Mouse (Mus musculus): ENCODE measurements around the gene Sars. TPM values are rescaled to one million over a fixed set of nuclear protein-coding genes. Genes with fewer than 3 reads are reported as not detected.

Sars gene
- total RNA-seq, 4 experiments from 2014 or later = 106 to 124 (median 111) TPM

DNA sequence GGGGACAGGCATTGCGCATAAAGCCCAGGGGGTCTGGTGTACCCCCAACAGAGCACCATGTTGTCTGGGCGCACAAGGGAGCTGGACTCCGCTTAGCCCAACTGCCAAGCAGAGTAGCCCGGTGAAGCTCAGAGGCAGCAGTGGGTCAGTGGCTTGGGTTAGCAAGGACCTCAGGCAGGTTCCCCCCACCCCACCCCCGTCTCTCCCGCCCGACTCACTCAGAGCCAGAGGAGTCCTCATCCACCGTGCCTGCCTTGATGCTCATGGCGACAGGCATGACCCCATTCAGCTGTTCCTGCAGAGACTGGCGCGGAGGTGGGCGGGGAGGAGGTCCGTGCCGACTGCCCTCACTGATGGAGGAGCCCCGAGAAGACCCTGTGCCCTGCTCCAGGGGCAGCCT is 52.2 kb downstream of the Sars start:
- no peak for DNase-seq (ENCODE audit: low spot score in 2 of 2)

DNA sequence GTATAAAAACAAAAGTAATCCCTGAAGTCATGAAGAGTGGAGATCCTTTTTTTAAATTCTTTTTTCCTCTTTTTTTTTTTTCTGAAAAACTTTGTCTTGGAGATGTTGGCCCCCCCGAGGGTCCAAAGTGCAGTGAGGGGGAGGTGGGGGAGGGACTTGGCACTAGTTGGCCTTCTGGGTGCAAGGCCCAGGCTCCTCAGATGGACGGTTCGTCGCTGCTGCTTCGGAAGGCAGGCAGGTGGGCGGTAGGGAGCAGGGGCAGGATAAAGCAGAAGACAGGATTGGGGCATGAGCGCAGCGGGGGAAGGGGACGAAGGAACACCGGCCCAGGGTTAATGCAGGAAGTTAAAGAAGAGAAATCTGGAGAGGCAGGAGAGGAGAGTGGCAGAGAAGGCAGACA is 52.7 kb downstream of the Sars start:
- no peak for DNase-seq (ENCODE audit: low spot score in 2 of 2)

DNA sequence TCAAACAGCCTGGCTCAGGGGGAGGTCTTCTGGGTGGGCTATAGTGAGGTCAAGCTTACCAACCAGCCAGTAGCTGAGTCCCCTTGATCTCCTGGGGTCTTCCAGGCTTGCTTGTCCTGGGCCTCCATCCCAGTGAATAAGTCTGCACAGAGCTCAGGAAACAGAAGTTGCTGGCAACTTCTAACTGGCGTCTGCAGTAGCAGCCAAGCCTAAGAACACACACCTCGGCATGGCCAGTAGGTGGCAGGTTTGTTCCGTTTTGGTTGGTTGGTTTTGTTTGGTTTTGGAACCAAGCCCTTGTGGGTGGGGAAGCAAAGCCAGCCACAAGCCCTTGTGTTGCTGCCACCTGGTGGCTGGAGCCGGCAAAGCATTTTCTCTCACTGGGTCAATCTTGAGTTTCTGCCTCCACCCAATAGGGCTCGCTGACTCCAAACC is 55.9 kb downstream of the Sars start:
- peak; percentile 89 to 90 for DNase-seq (ENCODE audit: low spot score in 2 of 2)

DNA sequence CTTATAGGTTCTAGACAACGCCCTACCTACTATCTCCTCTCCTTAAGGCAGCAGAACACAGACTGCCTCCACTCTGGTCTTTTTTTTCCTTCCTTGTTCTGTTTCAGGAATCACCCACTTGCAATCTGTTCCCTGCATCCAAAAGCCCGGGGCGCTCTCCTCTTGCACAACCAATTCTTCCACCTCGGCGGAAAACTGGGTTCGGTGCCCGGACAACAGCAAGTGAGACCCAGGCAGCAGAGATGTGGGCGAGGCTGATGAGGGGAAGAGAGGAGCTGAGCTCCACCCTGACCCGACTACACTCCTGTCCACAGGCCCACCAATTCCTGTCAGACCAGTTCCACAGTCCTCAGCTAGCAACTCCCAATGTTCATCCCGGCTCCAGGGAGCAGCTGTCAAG is 58.8 kb downstream of the Sars start:
- no peak for DNase-seq (ENCODE audit: low spot score in 2 of 2)

DNA sequence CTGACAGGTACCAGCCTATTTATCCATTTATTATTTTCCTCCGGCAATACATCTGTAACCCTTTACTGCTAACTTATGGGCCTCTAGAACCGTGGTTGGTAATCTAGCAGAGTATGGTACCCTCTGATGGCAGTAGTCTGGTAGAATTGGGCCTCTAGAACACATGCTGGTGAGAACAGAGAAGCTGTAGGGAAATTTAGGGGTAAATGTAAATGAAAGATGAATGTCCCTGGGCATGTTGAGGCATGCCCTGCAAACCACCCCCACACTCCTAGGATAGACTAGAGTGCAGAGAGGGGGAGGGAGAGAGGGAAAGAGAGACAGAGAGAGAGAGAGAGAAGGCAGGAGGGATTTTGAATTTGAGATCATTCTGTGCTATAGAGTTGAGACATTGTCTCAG is 60.6 kb downstream of the Sars start:
- no peak for DNase-seq (ENCODE audit: low spot score in 2 of 2)

DNA sequence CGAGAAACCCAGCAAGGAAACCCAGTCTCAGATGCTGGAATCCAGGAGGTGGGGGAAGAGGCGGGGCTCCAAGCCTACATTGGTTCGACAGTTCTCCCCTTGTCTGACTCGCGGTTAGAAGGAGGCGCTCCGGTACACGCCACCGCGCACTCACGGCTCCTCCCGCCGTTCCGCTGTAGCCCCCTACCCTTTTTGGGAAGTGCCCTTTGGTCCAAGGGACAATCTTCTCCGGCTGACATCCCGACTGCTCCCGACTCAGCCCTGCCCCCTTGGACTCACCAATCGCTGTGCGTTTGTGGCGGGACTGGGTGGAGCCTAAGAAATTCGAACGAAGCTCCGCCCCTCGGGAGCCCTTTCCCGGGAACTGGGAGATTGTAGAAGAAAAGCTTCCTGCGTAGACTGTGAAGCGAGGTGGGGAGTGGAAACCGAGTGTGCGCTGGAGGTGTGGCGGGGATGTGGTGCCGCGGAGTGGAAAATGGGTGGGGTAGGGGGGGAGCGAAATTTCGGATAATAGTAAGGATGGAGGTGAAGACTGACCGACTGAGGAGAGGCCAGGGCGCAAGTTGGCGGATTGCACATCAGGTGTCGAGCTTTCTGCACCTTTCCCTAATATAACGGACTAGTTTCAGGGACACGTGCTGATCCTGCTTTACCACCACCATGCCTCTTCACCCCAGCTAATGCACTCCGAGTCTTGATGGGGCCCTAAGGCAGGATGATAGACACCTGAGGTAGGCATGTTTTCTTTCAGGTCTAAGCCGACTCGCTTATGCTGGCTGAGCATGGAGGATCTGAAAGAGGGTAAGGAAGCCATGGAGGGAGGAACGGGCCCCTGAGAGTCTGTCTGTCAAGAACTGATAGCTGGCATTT is 61.3 kb downstream of the Sars start, which contains the start of gene Psrc1:
TSS of gene Psrc1 (plus strand) at position 355 of the 870 bp plus-strand sequence.
- peak; percentile 75 to 77 for DNase-seq (ENCODE audit: low spot score in 2 of 2)

DNA sequence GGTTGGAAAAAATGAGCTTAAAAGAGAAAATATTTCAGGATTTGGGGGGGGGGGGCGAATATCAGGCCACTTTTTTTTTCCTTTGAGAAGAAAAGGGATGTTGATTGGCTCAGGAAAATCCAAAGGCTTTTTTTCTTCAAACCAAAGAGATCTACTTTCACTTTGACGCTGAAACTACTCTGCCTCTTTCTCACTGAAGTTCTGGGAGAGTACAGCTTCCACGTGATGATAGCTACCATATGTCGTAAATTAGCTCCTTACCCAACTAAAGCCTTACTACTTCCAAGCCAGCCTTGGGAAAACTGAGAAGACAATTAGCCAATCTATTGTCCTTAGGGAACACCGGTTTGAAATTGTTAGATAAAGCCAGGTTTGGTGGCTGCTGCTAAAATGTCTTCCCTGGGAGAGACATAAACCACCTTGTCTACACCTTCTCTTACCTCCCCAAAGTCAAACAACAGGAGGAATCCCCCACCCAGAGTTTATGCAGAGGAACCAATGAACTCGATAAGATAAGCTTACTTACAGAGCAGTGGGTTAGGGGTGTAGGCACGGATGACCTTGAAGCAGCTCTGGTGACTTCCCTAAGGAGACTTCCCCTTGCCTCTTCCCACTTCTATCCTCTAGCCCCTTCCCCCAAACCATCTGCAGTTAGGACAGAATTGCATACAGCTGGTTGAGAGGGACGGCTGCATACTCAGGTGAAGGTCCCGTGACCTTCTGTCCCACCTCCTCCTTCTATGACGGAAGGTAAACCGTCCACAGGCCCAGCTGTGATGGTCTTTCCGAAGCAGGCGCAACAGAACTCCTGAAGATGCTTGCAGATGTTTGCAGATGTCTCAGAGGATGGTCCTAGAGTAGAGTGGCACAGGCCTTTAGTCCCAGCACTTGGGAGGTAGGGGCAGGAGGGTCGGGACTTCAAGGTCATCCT is 62.8 kb downstream of the Sars start:
- no peak for DNase-seq (ENCODE audit: low spot score in 2 of 2)

DNA sequence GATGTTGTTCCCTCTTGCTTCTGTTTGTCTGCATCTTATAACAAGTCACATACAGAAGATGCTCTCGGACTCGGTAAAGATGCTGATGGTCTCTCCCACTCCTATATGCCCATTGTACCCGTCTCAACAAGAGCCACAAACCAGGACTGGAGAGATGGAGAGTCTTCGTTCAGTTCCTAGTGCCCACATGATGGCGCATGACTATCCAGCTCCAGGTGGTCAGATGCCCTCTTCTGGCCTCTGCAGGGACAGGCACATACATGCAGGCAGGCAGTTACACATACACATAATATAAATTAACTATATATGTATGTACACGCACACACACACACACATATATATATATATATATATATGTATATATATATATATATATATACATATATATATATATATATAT is 64.3 kb downstream of the Sars start:
- no peak for DNase-seq (ENCODE audit: low spot score in 2 of 2)

DNA sequence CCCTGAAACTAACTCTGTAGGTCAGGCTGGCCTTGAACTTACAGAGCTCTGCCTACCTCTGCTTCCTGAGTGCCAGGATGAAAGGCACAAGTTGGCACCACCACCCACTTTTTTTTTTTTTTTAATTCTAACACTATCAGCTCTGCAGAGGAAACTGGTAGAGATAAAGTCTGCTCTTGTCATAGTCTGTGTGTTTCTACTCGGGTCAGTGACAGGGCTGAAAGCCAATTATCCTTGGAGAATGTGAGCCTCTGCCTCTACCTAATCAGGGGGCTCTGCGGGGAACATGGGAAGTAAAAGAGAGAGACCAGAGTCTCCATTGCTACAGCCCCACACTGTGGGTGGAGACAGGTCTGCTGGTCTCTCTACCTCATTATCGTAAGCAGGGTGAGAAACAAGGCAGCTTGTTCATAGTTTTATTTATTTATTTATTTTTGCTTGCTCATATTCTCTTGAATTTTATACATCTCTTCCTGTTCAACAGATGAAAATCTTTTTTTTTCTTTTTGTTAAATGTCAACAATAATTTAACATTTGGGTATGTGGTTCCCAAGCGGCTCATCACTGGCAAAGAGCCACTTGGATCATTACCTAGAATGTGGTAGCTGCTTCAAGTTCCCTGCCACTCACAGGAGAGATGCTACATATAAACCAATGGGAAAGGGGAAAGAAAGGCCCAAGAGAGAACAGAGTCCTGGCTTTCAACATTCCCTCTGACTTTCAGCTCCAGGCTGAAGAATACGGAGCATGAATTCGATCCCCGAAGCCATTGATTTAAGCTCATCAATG is 65.9 kb downstream of the Sars start:
- no peak for DNase-seq (ENCODE audit: low spot score in 2 of 2)

Other genes with a start within 250 kb of the Sars start
- 1 to 10 TPM; 3.0 to 3.8 (median 3.4) TPM for gene Cyb561d1, start 244.0 kb downstream of the Sars start, total RNA-seq (2022)
- gene Atxn7l2, start 234.3 kb downstream of the Sars start, total RNA-seq (2022) = 1 to 10 TPM; 5.9 to 7.4 (median 6.6) TPM
- 100 to 1,000 TPM; 240 to 296 (median 244) TPM for gene Sypl2, start 218.6 kb downstream of the Sars start, total RNA-seq (2022)
- gene Psma5, start 188.3 kb downstream of the Sars start, total RNA-seq (2022) = 10 to 100 TPM; 57.8 to 63.3 (median 60.8) TPM
- gene Sort1, start 161.1 kb downstream of the Sars start, total RNA-seq (2022) = 10 to 100 TPM; 50.2 to 56.6 (median 53.5) TPM
- gene Mybphl, start 80.3 kb downstream of the Sars start, total RNA-seq (2022) = not detected
- not detected for gene Psrc1, start 61.4 kb downstream of the Sars start, total RNA-seq (2022)
- gene Celsr2, start 29.7 kb downstream of the Sars start, total RNA-seq (2022) = 10 to 100 TPM in 2 of 4 experiments, 1 to 10 TPM in 2; 8.9 to 12.5 (median 9.6) TPM
- not detected for gene 1700013F07Rik, start 88.9 kb upstream of the Sars start, total RNA-seq (2022)
- gene 5330417C22Rik, start 91.3 kb upstream of the Sars start, total RNA-seq (2022) = under 1 TPM in 2 of 4 experiments, not detected in 2; 0.19 to 0.31 TPM
- 10 to 100 TPM; 14.8 to 16.5 (median 16.1) TPM for gene Tmem167b, start 117.3 kb upstream of the Sars start, total RNA-seq (2022)
- 10 to 100 TPM; 18.6 to 30.2 (median 25.3) TPM for gene Taf13, start 126.5 kb upstream of the Sars start, total RNA-seq (2022)
- 1 to 10 TPM; 3.5 to 7.7 (median 5.0) TPM for gene Wdr47, start 146.1 kb upstream of the Sars start, total RNA-seq (2022)
- 10 to 100 TPM; 33.9 to 45.3 (median 37.3) TPM for gene Clcc1, start 208.7 kb upstream of the Sars start, total RNA-seq (2022)